Mouse (Mus musculus): ENCODE results near the gene Aspg.
A peak's percentile ranks its signal among the peaks of the same experiment; 100 is the strongest.

The Aspg gene

DNA sequence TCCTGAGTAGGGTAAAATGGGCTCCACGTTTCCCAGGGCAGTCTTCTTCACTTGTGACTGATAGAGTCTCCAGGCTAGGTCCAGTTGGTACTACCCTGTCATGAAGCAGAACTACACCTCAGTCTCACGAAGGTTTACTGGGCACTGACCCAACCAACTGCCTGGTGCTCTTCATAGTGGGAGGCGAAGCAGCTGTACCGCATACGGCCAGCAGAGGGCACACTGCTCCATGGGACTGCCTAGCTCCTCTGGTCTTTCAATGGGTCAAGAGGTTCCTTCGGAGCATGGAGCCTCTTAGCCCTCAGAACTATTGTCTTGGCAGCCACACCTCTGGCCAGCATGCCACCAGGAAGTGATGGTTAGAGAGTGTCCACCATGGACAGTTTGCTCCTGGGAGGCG, 7.2 kb downstream of the Aspg start:
- DNase-seq (ENCODE audit: low spot score in 2 of 2), result peak; percentile 49 to 68

DNA sequence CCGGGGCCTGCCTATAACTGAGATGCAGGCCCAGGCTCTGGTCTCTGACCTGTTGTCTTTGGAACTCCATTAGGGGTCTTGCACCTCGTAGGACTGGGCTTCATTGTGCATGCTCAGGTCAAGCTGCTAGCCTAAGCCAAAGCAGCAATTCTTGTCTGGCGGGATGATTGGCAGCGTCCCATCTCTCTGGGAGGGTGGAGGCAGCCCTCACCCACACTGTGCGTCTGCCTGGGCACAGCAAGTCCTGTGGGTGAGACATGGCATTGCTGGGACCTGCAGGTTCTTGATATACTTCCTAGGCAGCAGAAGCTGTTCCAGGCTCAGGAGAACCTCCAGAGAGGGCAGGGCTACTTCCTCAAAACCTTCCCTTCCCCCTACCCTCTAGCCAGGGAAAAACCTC, 10.5 kb downstream of the Aspg start:
- no peak for DNase-seq (ENCODE audit: low spot score in 2 of 2)

DNA sequence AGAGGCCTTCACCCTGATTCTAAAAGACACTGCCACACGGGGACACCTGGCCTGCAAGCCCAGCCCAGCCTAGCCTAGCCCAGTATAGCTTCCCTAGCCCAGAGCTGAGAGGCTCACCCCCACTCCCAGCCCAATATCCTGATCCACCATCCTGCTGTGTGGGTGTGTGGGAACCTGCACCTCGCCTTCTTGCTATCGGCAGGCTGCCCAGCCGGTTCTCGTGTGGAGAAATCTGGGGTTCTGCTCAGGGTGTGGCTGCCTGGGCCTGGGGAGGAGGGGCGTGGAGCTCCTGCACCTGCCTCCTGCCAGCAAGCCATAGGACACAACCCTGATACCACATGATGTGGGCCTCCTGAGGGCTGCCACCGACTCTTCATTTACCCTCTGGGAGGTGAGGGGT, 11.2 kb downstream of the Aspg start:
- DNase-seq (ENCODE audit: low spot score in 2 of 2), result no peak

DNA sequence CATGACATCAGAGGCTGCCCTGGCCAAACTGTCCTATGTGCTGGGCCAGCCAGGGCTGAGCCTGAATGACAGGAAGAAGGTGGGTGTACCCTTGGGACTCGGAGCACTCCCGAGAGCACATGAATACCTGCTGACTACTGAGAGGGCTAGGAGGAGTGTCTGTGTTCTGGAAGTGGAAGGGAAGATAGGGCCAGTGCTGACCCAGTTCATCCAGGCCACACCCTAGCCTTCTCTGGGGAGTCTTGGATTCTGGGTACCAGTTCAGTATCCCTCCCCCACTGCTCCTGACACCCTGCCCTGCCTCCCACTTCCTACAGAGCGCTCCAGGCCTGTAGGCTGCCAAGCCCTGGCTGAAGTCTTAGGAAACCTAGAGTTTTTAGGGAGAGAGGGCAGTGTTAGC, 14.7 kb downstream of the Aspg start:
- no peak for DNase-seq (ENCODE audit: low spot score in 2 of 2)

DNA sequence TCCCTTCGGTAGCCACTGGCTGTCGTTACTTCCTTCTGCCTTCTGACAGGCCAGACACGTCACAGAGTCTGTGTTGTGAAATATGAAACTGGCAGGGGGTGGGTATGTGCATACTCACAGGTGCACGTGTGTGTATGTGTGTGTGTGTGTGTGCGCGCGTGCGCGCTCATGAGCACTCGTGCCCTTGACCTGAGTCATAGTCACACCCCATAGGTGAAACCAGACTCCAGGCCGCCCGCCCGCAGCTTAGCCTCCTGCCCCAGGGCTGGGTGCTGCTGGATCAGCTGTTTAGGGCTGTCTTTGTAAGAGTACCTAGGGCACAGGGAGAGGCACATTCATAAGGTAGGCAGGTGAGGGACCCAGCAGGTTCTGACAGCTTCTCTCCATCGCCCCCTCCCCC, 19.4 kb downstream of the Aspg start:
- peak in 1 of 2 experiments; percentile 31 for DNase-seq (ENCODE audit: low spot score in 2 of 2)

DNA sequence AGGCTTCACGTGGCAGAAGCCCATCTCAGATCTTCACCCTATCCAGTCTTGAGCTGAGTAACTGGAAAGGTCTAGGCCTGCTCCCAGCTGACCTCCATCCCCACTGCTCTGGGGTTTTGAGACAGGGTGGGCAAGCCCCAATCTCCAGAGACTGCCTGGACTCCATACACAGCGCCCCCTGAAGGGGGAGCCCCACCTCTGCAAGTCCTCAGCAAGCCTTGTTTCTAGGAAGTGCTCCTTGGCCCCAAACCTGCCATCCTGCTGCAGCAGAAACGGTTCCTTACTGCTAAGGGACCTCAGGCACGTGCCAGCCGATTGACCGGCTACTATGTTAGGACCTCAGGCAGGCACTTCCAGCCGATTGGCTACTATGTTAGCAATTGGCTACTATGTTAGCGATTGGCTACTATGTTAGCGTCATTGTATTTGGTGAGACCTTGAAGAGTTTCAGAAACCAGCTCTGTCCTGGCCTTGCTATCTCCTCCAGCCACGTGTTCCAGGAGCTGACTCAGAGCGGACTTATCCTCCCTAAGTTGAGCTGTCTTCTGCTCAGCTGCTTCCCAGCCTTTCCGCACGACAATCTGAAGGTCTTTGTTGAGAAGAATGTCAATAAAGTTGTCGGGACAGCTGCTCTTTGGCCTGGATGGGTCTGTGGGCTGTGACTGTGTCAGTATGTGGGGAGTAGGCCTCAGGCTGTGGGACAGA, 20.6 kb downstream of the Aspg start:
- no peak for DNase-seq (ENCODE audit: low spot score in 2 of 2)

DNA sequence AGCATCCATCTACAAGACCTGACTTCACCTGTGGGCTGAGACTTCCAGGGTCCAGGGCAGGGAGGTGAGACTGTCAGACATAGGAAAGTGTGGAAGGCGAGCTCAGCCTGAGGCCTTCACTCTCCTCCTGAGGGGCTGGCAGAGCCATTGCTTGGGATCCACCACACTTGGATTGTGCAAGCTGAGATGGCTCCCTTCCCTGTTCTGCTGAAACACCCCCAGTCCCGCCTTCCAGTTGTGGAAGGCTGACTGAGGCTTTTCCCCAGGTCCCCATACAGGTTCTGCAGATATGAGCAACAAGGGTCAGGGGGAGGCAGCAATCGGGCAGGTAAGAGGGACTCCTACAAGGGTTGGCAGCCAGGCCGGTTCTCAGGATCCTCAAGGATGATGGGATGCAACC, 22.0 kb downstream of the Aspg start:
- DNase-seq (ENCODE audit: low spot score in 2 of 2), result no peak

DNA sequence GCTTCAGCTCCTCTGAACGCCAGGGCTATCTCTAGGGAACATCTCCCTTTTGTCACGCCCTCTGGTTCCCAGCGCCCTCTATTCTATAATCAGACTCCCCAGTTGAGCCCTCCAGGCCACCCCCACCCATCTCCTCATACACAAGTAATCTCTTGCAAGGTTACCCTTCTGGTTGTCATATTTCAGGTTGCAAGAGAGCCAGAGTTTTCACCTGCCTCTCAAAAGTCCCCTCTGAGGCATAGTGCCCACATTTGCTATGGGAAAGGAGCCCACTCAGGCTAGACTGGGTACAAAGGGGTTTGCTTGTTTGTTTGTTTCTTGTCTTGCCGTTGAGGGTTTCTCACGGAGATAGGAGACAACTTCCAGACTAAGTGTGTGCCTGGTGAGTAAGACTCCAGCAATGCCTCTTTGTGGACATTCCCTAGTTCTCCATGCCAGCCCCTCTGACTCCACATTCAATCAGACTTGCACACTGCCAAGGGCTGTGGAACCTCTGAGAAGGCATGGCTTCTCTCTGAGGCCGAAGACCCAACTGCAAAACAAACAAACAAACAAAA, 22.9 kb downstream of the Aspg start:
- no peak for DNase-seq (ENCODE audit: low spot score in 2 of 2)

DNA sequence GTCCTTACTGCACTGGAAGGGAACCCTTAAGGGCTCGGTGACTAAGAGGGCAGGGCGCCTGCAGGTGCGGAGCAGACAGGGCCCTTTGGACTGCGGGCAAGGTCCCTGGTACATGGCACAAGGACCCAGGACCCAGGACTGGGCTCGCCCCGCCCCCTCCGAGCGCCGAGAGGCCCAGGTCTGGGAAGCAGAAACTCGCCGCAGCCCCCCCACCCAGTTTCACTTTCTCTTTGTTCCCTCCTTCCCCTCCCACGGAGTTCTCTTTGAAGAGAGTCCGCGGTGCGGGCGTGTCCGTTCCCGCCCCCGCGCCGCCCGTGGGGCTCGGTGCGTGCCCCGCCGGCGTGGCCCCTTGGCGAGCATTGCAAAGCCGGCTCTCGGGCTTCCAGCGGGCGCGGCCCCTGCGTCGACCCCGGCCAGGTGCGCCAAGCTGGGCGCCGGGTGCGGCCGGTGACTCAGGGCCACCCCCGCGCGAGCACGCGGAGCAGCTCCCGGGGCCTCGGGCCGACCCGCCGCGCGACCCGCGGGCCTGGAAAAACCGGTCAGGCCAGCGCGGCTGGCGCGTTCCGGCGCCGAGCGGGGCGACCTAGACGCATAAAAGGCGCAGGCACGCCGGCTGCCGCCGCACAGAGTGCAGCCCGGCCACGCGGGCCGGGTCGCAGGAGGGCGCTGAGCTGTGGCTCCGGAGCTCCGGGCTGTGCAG, 23.8 kb downstream of the Aspg start:
- peak; percentile 14 to 54 for DNase-seq (ENCODE audit: low spot score in 2 of 2)

DNA sequence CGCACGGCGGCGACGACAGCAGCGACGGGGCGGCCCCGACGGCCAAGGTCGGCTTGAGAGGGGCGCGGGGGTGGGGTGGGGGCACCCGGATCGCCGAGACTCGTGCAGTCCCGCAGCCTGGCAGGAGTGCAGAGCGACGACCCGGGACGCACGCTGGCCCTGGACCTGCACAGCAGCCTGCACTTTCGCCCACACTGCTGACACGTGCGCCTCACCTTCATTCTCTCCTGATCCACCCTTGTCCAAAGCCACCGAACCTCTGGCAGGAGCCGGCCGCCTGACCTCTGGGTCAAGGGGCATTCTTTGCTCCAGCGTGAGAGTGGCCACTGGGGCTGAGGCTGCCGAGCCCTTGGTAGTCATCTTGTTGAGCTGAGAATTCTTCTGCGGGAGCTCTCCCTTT, 24.5 kb downstream of the Aspg start:
- DNase-seq (ENCODE audit: low spot score in 2 of 2), result no peak

DNA sequence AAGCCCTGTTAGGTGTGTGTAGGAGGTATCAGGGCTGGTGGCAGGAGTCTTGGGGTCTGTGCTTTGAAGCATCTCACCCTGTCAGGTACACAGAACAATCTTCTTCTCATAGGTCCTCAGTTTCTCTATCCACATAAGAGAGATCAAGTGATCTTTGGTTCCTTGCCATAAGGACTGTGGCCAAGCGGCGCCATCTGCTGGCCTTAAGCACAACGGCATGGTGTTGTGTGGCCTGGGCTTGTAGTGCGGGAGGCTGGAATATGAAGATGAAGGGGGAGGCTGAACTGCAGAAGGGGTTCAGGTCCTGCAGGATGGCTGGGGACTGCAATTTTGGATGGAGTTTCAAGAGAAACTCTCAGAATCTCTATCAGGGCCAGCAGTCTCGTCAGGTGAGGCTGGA, 33.8 kb downstream of the Aspg start:
- DNase-seq (ENCODE audit: low spot score in 2 of 2), result peak in 1 of 2 experiments; percentile 26

DNA sequence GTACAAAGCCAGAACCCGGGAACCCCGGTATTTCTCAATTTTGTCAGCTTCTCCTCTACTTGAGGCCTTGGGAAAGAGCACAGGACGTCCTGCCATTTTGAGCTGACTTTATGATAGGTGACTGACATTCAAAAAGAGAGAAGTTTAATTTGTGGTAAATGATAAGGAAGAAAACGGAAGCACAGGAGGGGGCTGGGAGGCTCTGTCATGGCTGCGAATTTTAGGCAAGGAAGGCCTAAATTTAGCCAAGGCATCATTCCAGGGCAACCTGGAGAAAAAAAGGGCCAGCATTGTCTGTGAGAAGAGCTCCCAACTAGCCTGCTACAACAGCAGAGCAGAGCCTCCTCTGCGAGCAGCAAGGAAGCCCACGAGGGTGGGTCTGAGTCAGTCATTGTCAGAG, 34.3 kb downstream of the Aspg start:
- DNase-seq (ENCODE audit: low spot score in 2 of 2), result no peak

DNA sequence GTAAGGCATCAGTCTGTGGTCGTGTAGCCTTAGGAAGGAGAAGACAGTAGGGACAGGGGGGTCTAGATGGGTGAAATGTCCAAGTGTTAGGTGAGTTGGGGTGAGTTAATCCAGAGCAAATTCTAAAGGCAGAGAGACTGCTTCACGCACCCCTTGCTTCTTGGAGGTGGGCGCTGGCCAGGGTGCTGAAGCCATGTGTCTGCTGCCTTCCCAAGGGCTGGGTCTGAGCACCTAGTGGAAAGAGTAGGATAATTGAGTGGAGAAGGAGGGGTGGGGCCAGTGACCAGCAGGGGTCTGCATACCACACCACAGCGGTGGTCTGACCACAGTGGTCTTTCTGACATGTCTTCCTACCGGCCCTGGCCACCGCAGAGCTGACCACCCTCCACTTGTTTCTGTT, 34.8 kb downstream of the Aspg start:
- no peak for DNase-seq (ENCODE audit: low spot score in 2 of 2)

DNA sequence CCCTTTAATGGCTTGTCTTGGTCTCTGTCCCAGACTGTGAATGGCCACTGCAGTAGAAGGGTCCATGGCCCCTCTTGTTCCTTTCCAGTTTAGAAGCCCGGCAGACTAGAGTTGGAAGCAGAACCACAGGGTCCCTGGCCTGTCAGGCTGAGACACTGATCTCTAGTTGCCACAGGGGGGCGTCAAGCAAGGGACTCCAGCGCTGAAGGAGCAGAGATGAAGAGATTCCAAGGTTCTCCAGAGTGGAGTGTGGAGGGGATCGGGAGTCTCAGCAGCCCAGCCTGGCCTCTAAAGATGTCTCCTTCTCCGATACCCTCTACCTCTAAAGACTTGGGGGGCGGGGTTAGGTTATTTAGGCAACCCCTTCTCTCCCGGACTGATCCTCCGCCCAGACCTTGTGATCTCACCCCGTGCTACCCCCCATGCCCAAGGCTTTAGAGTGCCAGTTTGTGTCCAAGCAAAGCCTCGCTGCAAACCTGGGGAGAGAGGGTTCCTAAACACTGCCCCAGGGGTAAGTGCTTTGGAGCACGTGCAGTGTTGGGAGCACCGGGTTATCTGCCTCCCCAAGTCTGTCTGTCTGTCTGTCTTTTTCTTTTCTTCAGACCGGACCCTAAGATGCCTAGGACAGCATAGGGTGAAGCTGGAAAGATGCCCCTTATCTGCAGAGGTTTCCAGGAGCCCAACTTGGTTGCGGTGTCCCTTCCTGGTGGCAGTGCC, 36.8 kb downstream of the Aspg start:
- DNase-seq (ENCODE audit: low spot score in 2 of 2), result no peak

DNA sequence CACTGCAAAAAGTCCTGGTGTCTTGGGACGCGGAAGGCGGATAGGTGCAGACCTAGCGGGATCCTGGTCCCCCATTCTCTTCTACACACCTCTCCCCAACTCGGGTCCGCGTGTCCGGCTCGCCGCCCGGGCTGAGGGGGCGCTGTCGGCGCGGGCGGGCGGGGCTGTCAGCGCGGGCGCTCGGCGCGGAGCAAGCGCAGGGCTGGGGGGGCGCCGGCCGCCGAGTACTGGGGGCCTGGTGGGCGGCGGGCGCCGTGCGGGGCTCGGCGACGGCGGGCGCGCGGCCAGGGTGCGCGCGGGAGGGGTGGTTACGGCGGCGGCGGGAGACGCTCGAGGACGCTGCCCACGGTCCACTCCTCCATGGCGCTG, 37.3 kb downstream of the Aspg start:
- DNase-seq (ENCODE audit: low spot score in 2 of 2), result no peak

DNA sequence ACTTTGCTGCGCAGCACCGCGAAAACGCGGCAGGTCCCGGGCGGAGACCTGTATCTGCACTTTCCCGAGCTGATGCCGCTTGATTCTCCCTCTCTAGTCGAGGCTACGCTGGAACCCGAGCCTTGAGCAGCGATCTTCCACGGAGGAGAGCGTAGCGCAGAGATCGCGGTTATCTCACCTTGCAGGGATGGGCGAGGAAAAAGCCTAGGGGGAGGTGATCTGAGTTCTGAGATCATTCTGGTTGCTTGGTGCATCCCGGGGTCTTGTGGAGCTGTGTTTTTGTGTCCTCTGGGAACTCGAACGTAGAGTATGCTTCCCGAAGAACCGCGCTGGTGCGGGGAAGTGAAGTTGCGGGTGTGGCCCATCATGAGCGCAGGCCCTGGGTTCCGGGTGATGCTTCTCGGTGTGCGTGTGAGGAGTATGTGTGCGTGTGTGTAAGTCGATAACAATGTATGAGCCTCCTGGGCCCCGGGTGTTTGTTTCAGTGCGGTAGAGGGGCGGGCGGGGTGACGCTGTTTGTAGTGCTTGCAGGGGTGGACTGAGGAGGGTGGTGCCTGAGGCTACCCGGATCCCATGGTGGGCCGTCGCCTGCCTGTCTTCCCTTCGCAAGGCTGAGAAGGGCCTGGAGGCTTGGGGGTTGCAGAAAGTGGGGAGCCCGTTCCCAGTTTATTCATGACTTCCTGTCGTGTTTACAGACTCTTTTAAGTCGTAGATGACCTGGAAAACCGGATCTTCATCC, 38.1 kb downstream of the Aspg start:
- no peak for DNase-seq (ENCODE audit: low spot score in 2 of 2)

DNA sequence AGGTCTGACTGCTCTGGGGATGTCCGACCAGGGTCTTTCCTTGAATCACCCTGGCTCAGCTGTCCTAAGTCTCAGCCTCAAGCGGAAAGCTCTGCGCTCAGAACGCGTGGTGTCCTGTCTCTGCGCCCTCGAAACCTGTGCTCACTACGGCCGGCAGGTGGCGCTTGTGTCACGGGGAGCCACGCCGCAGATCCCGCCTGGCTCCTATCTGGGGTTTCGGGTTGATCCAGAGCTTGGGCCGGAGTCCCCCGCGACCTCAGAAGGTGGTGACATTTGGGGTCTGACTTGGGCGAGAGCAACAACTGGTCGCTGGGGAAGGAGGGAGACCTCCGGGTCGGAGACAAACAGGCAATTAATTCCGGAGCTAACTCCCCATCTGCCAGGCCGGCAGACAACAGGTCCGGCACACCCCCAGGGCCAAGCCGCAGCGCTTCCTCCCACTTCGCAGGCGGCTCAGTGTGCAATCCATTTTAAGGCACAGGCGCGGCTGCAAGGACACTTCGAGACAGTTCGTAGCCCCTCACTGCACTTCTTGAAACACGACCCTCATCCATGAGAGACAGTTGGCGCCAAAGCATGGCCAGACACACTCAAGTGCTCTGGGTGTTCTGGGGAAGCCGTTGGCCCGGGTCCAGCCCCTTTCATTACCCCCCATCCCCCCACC, 38.9 kb downstream of the Aspg start:
- DNase-seq (ENCODE audit: low spot score in 2 of 2), result peak; percentile 49 to 67

DNA sequence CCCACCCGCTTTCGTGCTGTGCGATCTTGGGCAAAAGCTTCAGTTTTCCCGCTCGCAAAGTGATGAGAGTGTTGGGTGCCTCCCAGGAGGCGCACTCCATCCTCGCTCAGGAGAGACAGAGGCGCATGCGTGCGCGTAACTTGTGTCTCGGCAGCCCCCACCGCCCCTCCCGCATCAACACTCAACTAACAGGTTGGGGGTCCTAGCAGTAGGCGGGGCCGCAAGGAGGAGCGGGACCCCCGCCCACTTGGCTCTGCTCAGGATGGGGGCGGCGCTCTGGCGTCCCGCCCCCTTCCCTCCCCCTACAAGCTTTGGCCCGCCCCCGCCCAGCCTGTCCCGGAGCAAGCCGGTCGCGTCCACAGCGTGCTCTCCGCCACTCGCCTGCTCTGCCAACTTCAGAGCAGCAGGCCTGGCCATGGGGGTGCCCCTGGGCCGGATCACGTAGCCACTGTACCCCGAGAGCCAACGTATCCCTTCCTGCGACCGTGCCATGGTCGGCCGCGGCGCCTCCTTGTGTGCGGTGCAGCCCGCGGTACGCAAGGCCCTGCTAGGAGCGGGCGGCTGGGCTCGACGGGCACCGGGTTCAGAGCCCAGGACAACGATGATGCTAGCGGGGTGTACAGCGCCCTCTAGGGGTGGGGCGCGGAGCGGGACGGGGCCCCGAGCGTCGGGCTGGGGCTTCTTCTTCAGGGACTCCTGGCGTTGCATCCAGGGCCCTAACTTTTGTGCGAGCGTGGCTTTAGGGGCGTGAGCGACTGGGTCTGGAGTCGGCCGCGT, 39.6 kb downstream of the Aspg start, which contains the start of gene Kif26a:
Gene Kif26a, plus strand, starts transcription at position 334 of the 777 bp plus-strand sequence.
- peak; percentile 13 to 42 for DNase-seq (ENCODE audit: low spot score in 2 of 2)

DNA sequence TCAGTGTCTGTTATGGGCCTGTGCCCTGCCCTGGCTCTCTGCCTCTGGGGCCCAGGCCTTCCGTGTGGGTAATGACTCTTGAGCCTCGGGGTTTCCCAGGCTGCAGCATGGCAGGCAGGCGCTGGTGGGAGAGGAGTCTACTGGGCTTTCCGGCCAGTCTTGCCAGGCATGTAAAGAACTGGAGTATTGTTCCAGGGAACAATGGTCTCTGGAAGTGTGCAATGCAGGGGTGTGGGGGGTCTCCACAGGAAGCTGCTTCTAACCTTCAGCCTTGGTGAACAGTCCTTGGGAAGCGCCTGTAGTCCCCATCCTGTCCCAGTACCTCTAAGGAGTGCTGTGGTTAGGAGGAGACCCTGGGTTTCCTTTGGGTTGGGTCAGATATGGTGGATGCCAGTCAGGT, 40.9 kb downstream of the Aspg start:
- DNase-seq (ENCODE audit: low spot score in 2 of 2), result no peak

DNA sequence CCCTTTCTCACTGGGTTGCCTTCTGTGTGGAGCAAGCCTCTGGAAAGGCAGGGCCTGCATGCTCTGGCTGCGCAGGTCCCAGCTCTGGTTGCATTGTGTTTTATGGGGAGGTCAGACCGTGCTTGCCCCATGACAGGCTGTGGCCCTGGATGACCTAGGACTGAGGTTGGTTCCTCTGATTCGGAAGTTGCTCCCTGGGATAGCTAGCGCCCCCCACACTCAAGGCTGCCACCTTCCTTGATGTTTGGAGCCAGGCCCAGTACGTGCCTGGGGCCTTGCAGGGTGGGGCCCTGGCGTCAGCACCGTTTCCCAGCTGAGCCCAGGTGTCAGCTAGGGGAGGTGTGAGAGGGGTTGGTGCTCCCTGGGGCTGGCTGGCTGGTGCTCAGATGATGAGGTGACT, 43.5 kb downstream of the Aspg start:
- no peak for DNase-seq (ENCODE audit: low spot score in 2 of 2)
